Mouse (Mus musculus) neural tube, embryonic 12.5 days (tissue): ENCODE measurements around the gene Plxnb2. TPM values are rescaled to one million over a fixed set of nuclear protein-coding genes. Genes with fewer than 3 reads are reported as not detected.

Experiments used
- ATAC-seq: fragments of 200-750 bp; cut with Nextera tagmentation; 2 replicates; pipeline ENCODE4 v1.8.0; 2017; ENCODE audit warnings: low read depth, mild to moderate bottlenecking, moderate TSS enrichment, moderate library complexity; ENCODE audit not compliant: low FRiP score
- H3K27ac ChIP-seq: fragments of 300-500 bp; sonication (generic); 2 replicates; pipeline ENCODE4 v1.5.1; 2016
- H3K27me3 ChIP-seq: fragments of 300-500 bp; sonication (generic); replicated peaks from 2 replicates; pipeline ENCODE4 v1.6.1; 2016; ENCODE audit warnings: mild to moderate bottlenecking
- H3K36me3 ChIP-seq: fragments of 300-500 bp; sonication (generic); 2 replicates; pipeline ENCODE4 v1.6.1; 2016; ENCODE audit warnings: mild to moderate bottlenecking
- H3K4me1 ChIP-seq: fragments of 300-500 bp; sonication (generic); 2 replicates; pipeline ENCODE4 v1.6.1; 2016
- H3K4me2 ChIP-seq: fragments of 300-500 bp; sonication (generic); replicated peaks from 2 replicates; pipeline ENCODE4 v1.6.1; 2016; ENCODE audit warnings: mild to moderate bottlenecking
- H3K4me3 ChIP-seq: fragments of 300-500 bp; sonication (generic); 2 replicates; pipeline ENCODE4 v1.5.1; 2016
- H3K9ac ChIP-seq: fragments of 300-500 bp; sonication (generic); 2 replicates; pipeline ENCODE4 v1.6.1; 2016; ENCODE audit warnings: mild to moderate bottlenecking
- H3K9me3 ChIP-seq: fragments of 300-500 bp; sonication (generic); 2 replicates; pipeline ENCODE4 v1.6.1; 2016; ENCODE audit warnings: mild to moderate bottlenecking
- WGBS: fragments of 180-500 bp; shearing (Covaris S2); methylation state at CpG from one replicate; pipeline ENCODE4 v1.1.7; 2016; 5-methylcytosine and 5-hydroxymethylcytosine counted together
- microRNA-seq: library from miRNA; unstranded; fragments of <30 nt; microRNA quantifications from one replicate; pipeline ENCODE4, GENCODE M21; 2017
- polyA plus RNA-seq: library from polyadenylated mRNA; unstranded; fragments of >200 nt; fragmentation: Nextera tagmentation; extraction: Ambion mirVana; gene quantifications from 2 replicates; pipeline ENCODE4 v1.2.1, GENCODE M21; 2016

The Plxnb2 gene
- polyA plus RNA-seq, 1 experiment from 2014 or later, result 123 TPM

DNA sequence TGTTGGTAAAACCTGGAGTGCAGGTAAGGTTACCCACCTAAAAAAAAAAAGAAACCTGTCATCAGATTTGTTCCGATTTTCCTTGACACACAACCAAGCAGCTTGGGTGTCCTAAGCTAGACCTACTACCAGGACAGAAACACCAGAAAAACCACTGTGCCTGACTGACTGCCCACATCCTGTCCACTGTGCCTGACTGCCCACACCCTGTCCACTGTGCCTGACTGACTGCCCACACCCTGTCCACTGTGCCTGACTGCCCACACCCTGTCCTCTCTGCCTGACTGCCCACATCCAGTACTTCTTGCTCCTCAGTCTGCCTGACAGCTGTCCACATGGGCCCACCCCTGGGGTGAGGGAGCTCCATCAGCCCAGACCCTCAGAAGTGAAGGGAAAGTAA is 73.6 kb downstream of the Plxnb2 start:
- no peaks in the 10 kb centered on the region for H3K9me3 ChIP-seq
- 97% methylated on average over 1 of the region's 1 CpGs for WGBS
- H3K4me2 ChIP-seq, result no peak overlapping the region
- no peak for ATAC-seq
- H3K4me3 ChIP-seq, result no peak overlapping the region
- H3K36me3 ChIP-seq, result peaks cover 98% of the 10 kb centered on the region
- H3K4me1 ChIP-seq, result no peaks in the 10 kb centered on the region
- no peak overlapping the region for H3K27ac ChIP-seq
- no peaks in the 10 kb centered on the region for H3K27me3 ChIP-seq
- no peak overlapping the region for H3K9ac ChIP-seq

DNA sequence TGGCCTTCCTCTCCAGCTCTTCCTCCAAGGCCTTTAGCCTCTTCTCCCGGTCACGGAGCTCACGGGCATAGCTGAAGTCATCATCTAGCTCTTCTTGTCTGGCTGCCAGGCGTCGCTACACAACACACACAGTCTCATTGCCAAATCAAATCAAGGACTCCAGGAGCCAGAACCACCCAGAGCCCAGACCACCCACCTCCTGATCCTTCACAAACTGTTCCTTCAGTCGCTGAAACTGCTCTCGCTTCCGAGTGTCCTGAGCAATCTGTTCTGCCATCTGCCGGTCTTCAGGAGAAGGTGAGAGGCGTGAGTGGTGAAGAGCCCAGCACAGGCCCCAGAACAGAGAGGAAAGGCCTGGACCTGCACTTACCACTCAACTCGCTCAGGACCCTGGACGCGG is 74.5 kb downstream of the Plxnb2 start:
- Histone ChIP-seq H3K36me3 (peaks cover 98% of the 10 kb centered on the region), H3K9ac (no peak overlapping the region)

More for the DNA sequence above, 74.5 kb downstream of the Plxnb2 start:
- H3K4me2 ChIP-seq, result no peak overlapping the region
- H3K9me3 ChIP-seq, result no peaks in the 10 kb centered on the region
- ATAC-seq, result no peak
- H3K27ac ChIP-seq, result no peak overlapping the region
- H3K27me3 ChIP-seq, result no peaks in the 10 kb centered on the region
- H3K4me1 ChIP-seq, result no peaks in the 10 kb centered on the region
- no peak overlapping the region for H3K4me3 ChIP-seq
- 92% methylated on average over 13 of the region's 13 CpGs for WGBS

Small RNA genes within 50 kb of the gene (microRNA-seq; reads per million reads assigned to microRNA genes)
- gene Mir6958, result 1.5 reads per million
- not detected for gene Mir7118

Other genes with a start within 250 kb of the Plxnb2 start
- not detected in 2 replicates for gene Ttll8, start 226.4 kb downstream of the Plxnb2 start, polyA plus RNA-seq
- gene Mlc1, start 201.8 kb downstream of the Plxnb2 start, polyA plus RNA-seq, result 2.8 and 4.1 TPM in 2 replicates
- gene Mov10l1, start 197.9 kb downstream of the Plxnb2 start, polyA plus RNA-seq, result not detected in 2 replicates
- 1.5 and 2.0 TPM in 2 replicates for gene Panx2, start 121.1 kb downstream of the Plxnb2 start, polyA plus RNA-seq
- gene Trabd, start 105.7 kb downstream of the Plxnb2 start, polyA plus RNA-seq, result 49.6 and 51.2 TPM in 2 replicates
- 23.2 and 27.2 TPM in 2 replicates for gene Selenoo, start 91.7 kb downstream of the Plxnb2 start, polyA plus RNA-seq
- 18.7 and 20.6 TPM in 2 replicates for gene Tubgcp6, start 57.7 kb downstream of the Plxnb2 start, polyA plus RNA-seq
- 23.6 and 25.1 TPM in 2 replicates for gene Hdac10, start 52.1 kb downstream of the Plxnb2 start, polyA plus RNA-seq
- 11.7 and 13.4 TPM in 2 replicates for gene Mapk12, start 40.1 kb downstream of the Plxnb2 start, polyA plus RNA-seq
- 45.7 and 46.6 TPM in 2 replicates for gene Mapk11, start 31.2 kb downstream of the Plxnb2 start, polyA plus RNA-seq
- gene Dennd6b, start 15.7 kb upstream of the Plxnb2 start, polyA plus RNA-seq, result 55.5 and 62.6 TPM in 2 replicates
- 56.9 and 69.7 TPM in 2 replicates for gene Ppp6r2, start 30.8 kb upstream of the Plxnb2 start, polyA plus RNA-seq
- 88.9 and 90.5 TPM in 2 replicates for gene Sbf1, start 134.5 kb upstream of the Plxnb2 start, polyA plus RNA-seq
- gene Adm2, start 141.9 kb upstream of the Plxnb2 start, polyA plus RNA-seq, result not detected in 2 replicates
- gene Miox, start 153.6 kb upstream of the Plxnb2 start, polyA plus RNA-seq, result not detected in 2 replicates
- gene Lmf2, start 174.9 kb upstream of the Plxnb2 start, polyA plus RNA-seq, result 38.8 and 42.2 TPM in 2 replicates
- 133 and 139 TPM in 2 replicates for gene Ncaph2, start 174.9 kb upstream of the Plxnb2 start, polyA plus RNA-seq
- 7.8 and 8.8 TPM in 2 replicates for gene Sco2, start 193.1 kb upstream of the Plxnb2 start, polyA plus RNA-seq
- gene Tymp, start 196.3 kb upstream of the Plxnb2 start, polyA plus RNA-seq, result 1.6 and 1.7 TPM in 2 replicates
- 0.30 and 0.54 TPM in 2 replicates for gene Odf3b, start 198.5 kb upstream of the Plxnb2 start, polyA plus RNA-seq
- gene Klhdc7b, start 204.1 kb upstream of the Plxnb2 start, polyA plus RNA-seq, result not detected in 2 replicates
- not detected in 2 replicates for gene Syce3, start 229.7 kb upstream of the Plxnb2 start, polyA plus RNA-seq
- gene Cpt1b, start 245.1 kb upstream of the Plxnb2 start, polyA plus RNA-seq, result 0.85 and 1.4 TPM in 2 replicates
- 5.2 and 5.3 TPM in 2 replicates for gene C730034F03Rik, start 248.8 kb upstream of the Plxnb2 start, polyA plus RNA-seq
- not detected in 2 replicates for gene Gm44502, start 248.9 kb upstream of the Plxnb2 start, polyA plus RNA-seq
- gene Chkb, start 249.1 kb upstream of the Plxnb2 start, polyA plus RNA-seq, result 79.3 and 80.1 TPM in 2 replicates